ENCODE assay signal across 15 mouse cellular contexts in the genomic region with DNA sequence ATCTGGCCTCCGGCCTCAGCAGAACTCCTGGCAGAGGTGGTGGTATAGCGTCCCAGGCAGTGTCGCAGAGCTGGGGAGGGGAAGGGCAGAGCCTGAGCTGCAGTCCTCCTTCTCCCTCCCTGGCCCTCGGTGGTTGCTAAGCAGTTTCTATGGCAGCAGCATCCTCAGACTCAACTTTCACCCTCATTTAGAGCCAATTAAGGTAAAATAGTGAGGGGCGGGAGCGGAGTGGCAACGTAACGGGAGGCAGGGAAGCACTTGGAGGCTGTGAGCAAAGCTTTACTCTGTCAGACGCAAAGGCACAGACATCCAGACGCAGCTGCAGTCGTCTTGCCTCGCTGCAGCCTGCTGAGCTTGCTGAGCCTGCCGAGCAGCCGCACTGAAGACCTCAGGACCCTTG. TPM values are rescaled to one million over a fixed set of nuclear protein-coding genes. Genes with fewer than 3 reads are reported as not detected.
DNase-seq lines count a peak whose midpoint lies in the region; ATAC-seq lines count a peak whose summit lies in the region.
"Not testable (repeated sequence)": the region's sequence is repeated elsewhere in the genome, so short reads cannot be mapped to it uniquely, and the experiment has no call there.
"Had no signal": no experiment of that assay in that cellular context is flagged by ENCODE, and none has a peak within 500 bp of the region (broad histone marks: within the 10 kb centered on the region; RNA-seq: fewer than 3 reads in every experiment).

A gene (plus strand): TSS at position 312 of the 400 bp plus-strand sequence.

- not testable (repeated sequence) for H3K9me3 ChIP-seq in embryonic facial prominence, embryonic 14.5 days (ENCODE audit: control insufficient read depth, low read length); hindbrain, embryonic 14.5 days (ENCODE audit: control insufficient read depth, low read length); midbrain, embryonic 11.5 days (ENCODE audit: control insufficient read depth, low read length); neural tube, embryonic 13.5 days

- H3K9ac ChIP-seq in embryonic facial prominence, embryonic 14.5 days (ENCODE audit: low read depth, low read length); hindbrain, embryonic 14.5 days; midbrain, embryonic 11.5 days (ENCODE audit: low read length); neural tube, embryonic 13.5 days: not testable (repeated sequence)

- peak; percentile 57 for ATAC-seq in embryonic facial prominence, embryonic 14.5 days (ENCODE audit: low read depth)
- peak; percentile 83 for ATAC-seq in frontal cortex, adult (ENCODE audit: low TSS enrichment)
- ATAC-seq in hindbrain, embryonic 14.5 days (ENCODE audit: low FRiP score): peak; percentile 84
- peak; percentile 67 for ATAC-seq in midbrain, embryonic 11.5 days (ENCODE audit: low FRiP score)
- ATAC-seq in neural tube, embryonic 13.5 days (ENCODE audit: low read depth): peak; percentile 87

- not testable (repeated sequence) for H3K4me2 ChIP-seq in embryonic facial prominence, embryonic 14.5 days (ENCODE audit: low read depth, low read length); hindbrain, embryonic 14.5 days (replicated peaks); midbrain, embryonic 11.5 days; neural tube, embryonic 13.5 days

- not testable (repeated sequence) for H3K4me1 ChIP-seq in embryonic facial prominence, embryonic 14.5 days (ENCODE audit: control insufficient read depth, insufficient read depth, low read length); hindbrain, embryonic 14.5 days (replicated peaks; ENCODE audit: control insufficient read depth, insufficient read depth, low read length); midbrain, embryonic 11.5 days (ENCODE audit: control insufficient read depth, insufficient read depth, low read length); neural tube, embryonic 13.5 days (replicated peaks)

- 0% methylated on average over 1 of the region's 14 CpGs for WGBS in embryonic facial prominence, embryonic 14.5 days
- 4% methylated on average over 6 of the region's 14 CpGs for WGBS in hindbrain, embryonic 14.5 days
- WGBS in midbrain, embryonic 11.5 days: 11% methylated on average over 4 of the region's 14 CpGs
- 9% methylated on average over 4 of the region's 14 CpGs for WGBS in neural tube, embryonic 13.5 days

- not testable (repeated sequence) for H3K27me3 ChIP-seq in embryonic facial prominence, embryonic 14.5 days (replicated peaks; ENCODE audit: control insufficient read depth, insufficient read depth, low read length); hindbrain, embryonic 14.5 days (ENCODE audit: control insufficient read depth, insufficient read depth, low read length); midbrain, embryonic 11.5 days (ENCODE audit: control insufficient read depth, insufficient read depth, low read length); neural tube, embryonic 13.5 days

- H3K27ac ChIP-seq in embryonic facial prominence, embryonic 14.5 days (replicated peaks; ENCODE audit: low read depth, low read length); hindbrain, embryonic 14.5 days; midbrain, embryonic 11.5 days (ENCODE audit: low read depth, low read length); neural tube, embryonic 13.5 days (replicated peaks): not testable (repeated sequence)

- not testable (repeated sequence) for H3K4me3 ChIP-seq in embryonic facial prominence, embryonic 14.5 days (ENCODE audit: low read depth, low read length); hindbrain, embryonic 14.5 days (replicated peaks; ENCODE audit: low read length); midbrain, embryonic 11.5 days (ENCODE audit: low read depth, low read length); neural tube, embryonic 13.5 days

- not testable (repeated sequence) for H3K36me3 ChIP-seq in embryonic facial prominence, embryonic 14.5 days (ENCODE audit: control insufficient read depth, insufficient read depth, low read length); hindbrain, embryonic 14.5 days (replicated peaks; ENCODE audit: control insufficient read depth, insufficient read depth); midbrain, embryonic 11.5 days (ENCODE audit: control insufficient read depth, insufficient read depth, low read length); neural tube, embryonic 13.5 days

- not testable (repeated sequence) for DNase-seq in embryonic facial prominence, embryonic 14.5 days (ENCODE audit: low spot score); hindbrain, embryonic 14.5 days (ENCODE audit: low spot score); midbrain, embryonic 11.5 days (ENCODE audit: low spot score, missing footprints)
- peak; percentile 14 to 41 for DNase-seq in layer of hippocampus, adult 18-20 months (ENCODE audit: low spot score in 2 of 2)
- DNase-seq in left cerebral cortex, adult 8-10 months (ENCODE audit: low spot score in 2 of 2): peak; percentile 26 to 27
- peak; percentile 7 for DNase-seq in right cerebral cortex, postnatal 4 days

RNA-seq across cellular contexts. Expression of the gene that starts here (rescaled TPM):
- not detected in 2 replicates for polyA plus RNA-seq in embryonic facial prominence, embryonic 14.5 days (2014; fragmentation: Nextera tagmentation; extraction: Ambion mirVana)
- not detected in 2 replicates for polyA plus RNA-seq in hindbrain, embryonic 14.5 days (2014; fragmentation: Nextera tagmentation; extraction: Ambion mirVana)
- total RNA-seq in layer of hippocampus, adult 18-20 months (2021): 1 to 10 TPM in 1 of 2 experiments, under 1 TPM in 1; 0.96 to 1.6 TPM
- 1 to 10 TPM in 3 of 4 experiments, under 1 TPM in 1; 0.68 to 2.5 (median 1.8) TPM for total RNA-seq in left cerebral cortex, adult 8-10 months (2022)
- polyA plus RNA-seq in midbrain, embryonic 11.5 days (2014; fragmentation: Nextera tagmentation; extraction: Ambion mirVana): not detected in 2 replicates
- not detected in 2 replicates for polyA plus RNA-seq in neural tube, embryonic 13.5 days (2015; fragmentation: Nextera tagmentation; extraction: Ambion mirVana)
- total RNA-seq: adrenal gland, adult 18-20 months; G1E; hematopoietic stem cell, adult 5-6 weeks; neutrophil, adult 5-6 weeks had no signal
- polyA plus RNA-seq: G1E; heart, embryonic 14.5 days; midbrain, embryonic 10.5 days; testis, adult 2 months had no signal

Comparison
In these comparisons a context has a peak if more than half of its experiments do, and no peak if none do; other contexts are left out.
1. Peak in ATAC-seq in embryonic facial prominence, embryonic 14.5 days; RNA of the gene not detected or under 1 TPM.
2. Peak in ATAC-seq in hindbrain, embryonic 14.5 days; RNA of the gene not detected or under 1 TPM.
3. Peak in ATAC-seq in midbrain, embryonic 11.5 days; RNA of the gene not detected or under 1 TPM.
4. Peak in ATAC-seq in neural tube, embryonic 13.5 days; RNA of the gene not detected or under 1 TPM.